Mouse (Mus musculus) stomach, embryonic 16.5 days (tissue): ENCODE measurements around the gene Cuedc1. TPM values are rescaled to one million over a fixed set of nuclear protein-coding genes. Genes with fewer than 3 reads are reported as not detected.
A peak's percentile ranks its signal among the peaks of the same experiment; 100 is the strongest.

Experiments used
- ATAC-seq: fragments of 200-750 bp; cut with Nextera tagmentation; 2 replicates; pipeline ENCODE4 v1.8.0; 2017; ENCODE audit warnings: moderate number of reproducible peaks, moderate TSS enrichment; ENCODE audit not compliant: insufficient read depth, low FRiP score
- H3K27ac ChIP-seq: fragments of 300-500 bp; sonication (generic); 2 replicates; pipeline ENCODE4 v1.5.1; 2014; ENCODE audit warnings: low read length
- H3K27me3 ChIP-seq: fragments of 300-500 bp; sonication (generic); 2 replicates; pipeline ENCODE4 v1.6.1; 2014; ENCODE audit warnings: low read length, control low read depth, mixed read lengths; ENCODE audit not compliant: control insufficient read depth, insufficient read depth
- H3K36me3 ChIP-seq: fragments of 300-500 bp; sonication (generic); 2 replicates; pipeline ENCODE4 v1.6.1; 2014; ENCODE audit warnings: low read length; ENCODE audit not compliant: control insufficient read depth, insufficient read depth
- H3K4me1 ChIP-seq: fragments of 300-500 bp; sonication (generic); 2 replicates; pipeline ENCODE4 v1.6.1; 2014; ENCODE audit warnings: low read length, control low read depth, mixed read lengths; ENCODE audit not compliant: control insufficient read depth, insufficient read depth
- H3K4me2 ChIP-seq: fragments of 300-500 bp; sonication (generic); 2 replicates; pipeline ENCODE4 v1.6.1; 2014; ENCODE audit warnings: low read depth, low read length, mixed read lengths
- H3K4me3 ChIP-seq: fragments of 300-500 bp; sonication (generic); replicated peaks from 2 replicates; pipeline ENCODE4 v1.5.1; 2014; ENCODE audit warnings: mild to moderate bottlenecking, low read length
- H3K9ac ChIP-seq: fragments of 300-500 bp; sonication (generic); 2 replicates; pipeline ENCODE4 v1.6.1; 2014; ENCODE audit warnings: low read length
- H3K9me3 ChIP-seq: fragments of 300-500 bp; sonication (generic); replicated peaks from 2 replicates; pipeline ENCODE4 v1.6.1; 2016; ENCODE audit warnings: low read length, control low read depth; ENCODE audit not compliant: control insufficient read depth
- WGBS: fragments of 180-500 bp; shearing (Covaris S2); extraction: QIAGEN DNeasy Blood & Tissue Kit; methylation state at CpG from one replicate; pipeline ENCODE4 v1.1.7; 2014; 5-methylcytosine and 5-hydroxymethylcytosine counted together
- polyA plus RNA-seq: library from polyadenylated mRNA; unstranded; fragments of >200 nt; fragmentation: Nextera tagmentation; extraction: Ambion mirVana; gene quantifications from 2 replicates; pipeline ENCODE4 v1.2.1, GENCODE M21; 2015

Cuedc1 gene
- polyA plus RNA-seq, 1 experiment from 2014 or later, result 11.3 TPM

- Histone ChIP-seq H3K36me3 (peaks cover 18% of the 10 kb centered on the region), H3K9me3 (no peaks in the 10 kb centered on the region), H3K27me3 (no peaks in the 10 kb centered on the region), H3K9ac (no peak overlapping the region), H3K4me1 (peaks cover 26% of the 10 kb centered on the region), H3K4me3 (no peak overlapping the region), H3K27ac (no peak overlapping the region), H3K4me2 (no peak overlapping the region)
- no peak for ATAC-seq
- WGBS, result 81% methylated on average over 14 of the region's 14 CpGs
Observed at GRCm38 (mm10) chr11:88073343-88073875, 24.4 kb upstream of the Cuedc1 start.

GRCm38 (mm10) chr11:88075701-88076100 lies 22.2 kb upstream of the Cuedc1 start:
- Histone ChIP-seq H3K9me3 (no peaks in the 10 kb centered on the region), H3K4me3 (no peak overlapping the region), H3K36me3 (peaks cover 29% of the 10 kb centered on the region), H3K4me1 (peaks cover 20% of the 10 kb centered on the region), H3K27ac (no peak overlapping the region), H3K9ac (no peak overlapping the region), H3K27me3 (no peaks in the 10 kb centered on the region), H3K4me2 (no peak overlapping the region)
- no peak for ATAC-seq
- WGBS, result 71% methylated on average over 1 of the region's 1 CpGs

GRCm38 (mm10) chr11:88076394-88076793 lies 21.5 kb upstream of the Cuedc1 start:
- no peaks in the 10 kb centered on the region for H3K27me3 ChIP-seq
- no peak overlapping the region for H3K4me3 ChIP-seq
- no peak overlapping the region for H3K27ac ChIP-seq
- no peaks in the 10 kb centered on the region for H3K9me3 ChIP-seq
- ATAC-seq, result no peak
- H3K4me1 ChIP-seq, result peaks cover 13% of the 10 kb centered on the region
- no peak overlapping the region for H3K9ac ChIP-seq
- H3K4me2 ChIP-seq, result no peak overlapping the region
- H3K36me3 ChIP-seq, result peaks cover 31% of the 10 kb centered on the region
- 58% methylated on average over 1 of the region's 1 CpGs for WGBS

- WGBS, result 68% methylated on average over 6 of the region's 6 CpGs
- no peak overlapping the region for H3K27ac ChIP-seq
- H3K4me2 ChIP-seq, result no peak overlapping the region
- no peaks in the 10 kb centered on the region for H3K27me3 ChIP-seq
- H3K9me3 ChIP-seq, result no peaks in the 10 kb centered on the region
- peaks cover 4% of the 10 kb centered on the region; the same call in 1 of the 2 replicates for H3K4me1 ChIP-seq
- no peak overlapping the region for H3K4me3 ChIP-seq
- no peak for ATAC-seq
- no peak overlapping the region for H3K9ac ChIP-seq
- peaks cover 12% of the 10 kb centered on the region; the same call in 1 of the 2 replicates for H3K36me3 ChIP-seq
Observed at GRCm38 (mm10) chr11:88083699-88084098, 14.2 kb upstream of the Cuedc1 start.

- ATAC-seq, result peak; percentile 97
- Histone ChIP-seq H3K4me2 (peak overlapping the region; percentile 74), H3K27me3 (no peaks in the 10 kb centered on the region), H3K9ac (peak overlapping the region; percentile 47), H3K9me3 (no peaks in the 10 kb centered on the region), H3K36me3 (no peaks in the 10 kb centered on the region), H3K4me1 (peaks cover 4% of the 10 kb centered on the region; the same call in 1 of the 2 replicates), H3K27ac (peak overlapping the region; percentile 70), H3K4me3 (peak overlapping the region; percentile 29)
- 6% methylated on average over 25 of the region's 25 CpGs for WGBS
Observed at GRCm38 (mm10) chr11:88086737-88087627, 10.9 kb upstream of the Cuedc1 start.

DNA sequence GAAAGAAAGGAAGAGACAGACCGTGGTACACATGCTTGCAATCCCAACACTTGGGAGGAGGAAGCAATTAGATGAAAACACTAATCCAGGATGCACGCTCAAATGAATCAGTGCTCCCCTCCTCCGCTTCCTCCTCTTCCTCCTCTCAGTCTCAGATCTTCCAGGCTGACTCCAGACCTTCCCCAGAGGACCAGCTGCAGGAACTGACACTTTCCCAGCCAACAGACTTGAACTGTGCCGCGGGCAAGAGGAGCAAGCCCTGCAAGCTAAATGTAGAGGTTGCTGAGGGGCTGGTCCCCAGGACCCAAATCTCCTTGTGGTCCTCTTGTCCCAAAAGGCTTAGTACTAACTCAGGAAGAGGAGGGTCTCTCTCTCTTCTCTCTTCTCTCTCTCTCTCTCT lies 8.7 kb upstream of the Cuedc1 start:
- Histone ChIP-seq H3K4me1 (peaks cover 4% of the 10 kb centered on the region; the same call in 1 of the 2 replicates), H3K4me3 (no peak overlapping the region), H3K9me3 (no peaks in the 10 kb centered on the region), H3K4me2 (no peak overlapping the region), H3K27me3 (no peaks in the 10 kb centered on the region), H3K27ac (no peak overlapping the region), H3K36me3 (no peaks in the 10 kb centered on the region), H3K9ac (no peak overlapping the region)
- WGBS, result 63% methylated on average over 5 of the region's 5 CpGs
- no peak for ATAC-seq

- H3K27me3 ChIP-seq, result no peaks in the 10 kb centered on the region
- 78% methylated on average over 5 of the region's 5 CpGs for WGBS
- H3K36me3 ChIP-seq, result no peaks in the 10 kb centered on the region
- H3K9me3 ChIP-seq, result no peaks in the 10 kb centered on the region
- no peak overlapping the region for H3K4me2 ChIP-seq
- peaks cover 4% of the 10 kb centered on the region; the same call in 1 of the 2 replicates for H3K4me1 ChIP-seq
- H3K9ac ChIP-seq, result no peak overlapping the region
- H3K27ac ChIP-seq, result no peak overlapping the region
- H3K4me3 ChIP-seq, result no peak overlapping the region
- no peak for ATAC-seq
Observed at GRCm38 (mm10) chr11:88090293-88090692, 7.6 kb upstream of the Cuedc1 start.

DNA sequence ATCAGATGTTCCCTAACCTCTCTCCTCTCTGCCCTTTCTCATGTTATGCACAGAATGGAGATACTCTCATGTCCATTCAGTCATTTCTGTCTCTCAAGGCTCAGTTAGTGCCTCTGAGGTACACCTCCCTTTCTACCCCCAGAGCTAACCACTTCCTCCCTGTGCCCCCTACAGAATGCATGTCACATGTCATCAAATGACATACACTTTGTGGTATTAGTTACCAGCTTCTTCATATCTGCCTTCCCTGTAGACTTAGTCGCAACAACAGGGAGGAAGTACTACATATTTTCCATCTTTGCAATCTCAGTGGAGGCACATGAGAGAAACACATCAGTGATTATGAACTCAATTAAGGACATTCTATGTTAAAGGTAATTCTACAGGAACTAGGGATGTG lies 5.9 kb upstream of the Cuedc1 start:
- Histone ChIP-seq H3K36me3 (no peaks in the 10 kb centered on the region), H3K27ac (no peak overlapping the region), H3K4me2 (no peak overlapping the region), H3K4me3 (no peak overlapping the region), H3K4me1 (peaks cover 8% of the 10 kb centered on the region), H3K27me3 (no peaks in the 10 kb centered on the region), H3K9ac (no peak overlapping the region), H3K9me3 (no peaks in the 10 kb centered on the region)
- ATAC-seq, result no peak
- 81% methylated on average over 1 of the region's 1 CpGs for WGBS

DNA sequence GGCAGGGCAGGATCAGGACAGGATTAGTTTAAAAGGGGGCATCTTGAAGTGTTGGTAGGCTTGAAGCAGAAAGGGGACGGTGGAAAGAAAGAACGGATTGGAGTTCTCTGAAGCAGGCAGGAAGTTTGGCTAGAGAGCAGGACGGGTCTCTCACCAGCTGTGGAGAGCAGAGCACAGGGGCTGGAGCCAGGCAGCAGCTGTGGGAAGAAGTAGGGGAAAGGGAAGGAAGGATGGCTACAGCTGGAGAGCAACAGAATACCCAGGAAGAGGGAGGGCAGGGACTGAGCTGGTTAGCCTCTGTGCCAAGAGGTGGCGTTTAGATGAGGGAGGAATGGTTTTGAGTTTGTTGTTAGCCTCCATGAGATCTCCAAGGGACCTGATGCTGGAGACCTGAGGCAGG lies 685 bp upstream of the Cuedc1 start:
- H3K36me3 ChIP-seq, result no peaks in the 10 kb centered on the region
- H3K27me3 ChIP-seq, result no peaks in the 10 kb centered on the region
- no peak for ATAC-seq
- 15% methylated on average over 4 of the region's 4 CpGs for WGBS
- H3K9me3 ChIP-seq, result no peaks in the 10 kb centered on the region
- H3K4me1 ChIP-seq, result peaks cover 28% of the 10 kb centered on the region
- H3K9ac ChIP-seq, result peak overlapping the region; percentile 25
- peak overlapping the region; percentile 64 for H3K4me2 ChIP-seq
- H3K27ac ChIP-seq, result peak overlapping the region; percentile 53
- no peak overlapping the region for H3K4me3 ChIP-seq
